Mouse (Mus musculus): ENCODE measurements around the gene Ppp1r37. TPM values are rescaled to one million over a fixed set of nuclear protein-coding genes. Genes with fewer than 3 reads are reported as not detected.

Gene Ppp1r37
- polyA plus RNA-seq, 2 experiments: 5.6 to 84.9 TPM

DNA sequence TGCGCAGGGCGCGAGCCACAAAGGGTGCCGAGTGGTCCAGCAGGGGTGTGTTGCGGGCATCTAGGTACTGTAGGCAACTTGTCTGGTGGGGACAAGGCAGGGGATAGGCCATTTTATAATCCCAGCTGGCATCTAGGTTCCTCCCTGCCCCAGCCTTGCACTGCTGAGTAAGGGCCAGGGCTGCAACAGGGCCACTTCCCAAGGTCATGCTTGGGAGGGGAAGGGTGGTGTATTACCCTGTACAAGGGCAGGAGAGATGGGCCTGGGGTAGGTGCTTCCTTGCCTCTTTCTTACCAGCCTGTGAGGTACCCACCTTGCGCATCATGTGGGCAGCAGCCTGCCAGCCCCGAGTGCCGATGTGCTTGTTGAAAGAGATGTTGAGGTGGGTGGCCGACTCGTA, 28.2 kb downstream of the Ppp1r37 start:
- no peak for ATAC-seq (ENCODE audit: low FRiP score, low read depth)
- Histone ChIP-seq H3K27ac (replicated peaks; ENCODE audit: low read depth, low read length) (no peak overlapping the region), H3K9me3 (ENCODE audit: control insufficient read depth, low read length) (no peaks in the 10 kb centered on the region), H3K9ac (ENCODE audit: low read depth, low read length, severe bottlenecking) (no peak overlapping the region), H3K4me1 (ENCODE audit: control insufficient read depth, insufficient read depth, low read length) (no peaks in the 10 kb centered on the region), H3K27me3 (ENCODE audit: control insufficient read depth, insufficient read depth, low read length) (no peaks in the 10 kb centered on the region), H3K4me3 (replicated peaks; ENCODE audit: low read length) (no peak overlapping the region), H3K36me3 (ENCODE audit: control insufficient read depth, insufficient read depth, low read length) (peaks cover 59% of the 10 kb centered on the region), H3K4me2 (replicated peaks; ENCODE audit: low read depth, low read length, severe bottlenecking) (no peak overlapping the region)
- no peak for TF ChIP-seq POLR2A (IDR thresholded peaks at IDR 0.05; ENCODE audit: borderline replicate concordance, extremely low read depth, insufficient read depth, insufficient read length)
- WGBS: 93% methylated on average over 10 of the region's 10 CpGs
- DNase-seq (ENCODE audit: low spot score): no peak

DNA sequence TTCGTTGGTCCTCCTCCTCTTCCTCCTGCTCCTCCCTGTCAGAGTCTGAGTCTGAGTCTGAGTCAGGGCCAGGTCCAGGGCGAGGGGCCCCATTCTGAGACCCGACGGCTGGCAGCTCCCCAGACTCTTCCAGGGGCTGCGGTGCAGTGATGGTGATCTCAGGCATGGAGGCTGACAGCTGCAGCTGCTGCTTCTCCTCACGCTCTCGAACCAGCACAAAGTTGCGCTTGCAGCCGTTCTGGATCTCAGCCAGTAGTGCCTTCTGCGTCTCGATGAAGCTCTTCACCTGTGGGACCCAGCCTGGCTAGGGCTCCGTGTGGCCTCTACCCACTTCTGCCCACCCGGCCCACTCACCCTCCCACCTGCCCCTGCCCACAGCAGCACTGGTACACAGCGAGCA, 30.6 kb downstream of the Ppp1r37 start:
- 90% methylated on average over 14 of the region's 14 CpGs for WGBS
- Histone ChIP-seq H3K4me1 (ENCODE audit: control insufficient read depth, insufficient read depth, low read length) (no peaks in the 10 kb centered on the region), H3K4me2 (replicated peaks; ENCODE audit: low read depth, low read length, severe bottlenecking) (no peak overlapping the region), H3K36me3 (ENCODE audit: control insufficient read depth, insufficient read depth, low read length) (peaks cover 66% of the 10 kb centered on the region), H3K9ac (ENCODE audit: low read depth, low read length, severe bottlenecking) (0 out of 2 replicates have a peak overlapping the region, but pooled peaks have one; percentile 2), H3K27ac (replicated peaks; ENCODE audit: low read depth, low read length) (no peak overlapping the region), H3K4me3 (replicated peaks; ENCODE audit: low read length) (no peak overlapping the region), H3K27me3 (ENCODE audit: control insufficient read depth, insufficient read depth, low read length) (no peaks in the 10 kb centered on the region), H3K9me3 (ENCODE audit: control insufficient read depth, low read length) (no peaks in the 10 kb centered on the region)
- no peak for DNase-seq (ENCODE audit: low spot score)
- no peak for ATAC-seq (ENCODE audit: low FRiP score, low read depth)
- no peak for TF ChIP-seq POLR2A (IDR thresholded peaks at IDR 0.05; ENCODE audit: borderline replicate concordance, extremely low read depth, insufficient read depth, insufficient read length)

DNA sequence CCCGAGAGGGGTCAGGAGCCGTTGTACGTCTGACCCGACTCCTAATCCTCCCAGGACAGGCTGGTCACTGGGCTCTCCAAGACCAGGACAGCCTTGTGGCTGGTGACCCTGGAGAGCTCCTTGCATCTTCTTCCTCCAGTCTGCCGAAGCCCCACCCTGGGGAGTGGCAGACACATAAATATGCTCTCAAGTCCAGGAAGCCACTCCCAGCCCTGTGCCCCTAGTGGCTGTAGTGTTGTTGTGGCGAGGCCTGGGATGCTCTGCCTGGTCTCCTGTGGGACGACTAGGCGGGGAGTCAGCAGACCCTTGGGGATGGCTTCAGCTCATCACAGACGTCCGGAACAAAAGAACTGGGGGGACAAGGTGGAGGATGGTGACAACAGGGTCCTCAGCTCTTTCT, 31.8 kb downstream of the Ppp1r37 start:
- H3K4me3 ChIP-seq (replicated peaks; ENCODE audit: low read length): no peak overlapping the region
- H3K9ac ChIP-seq (ENCODE audit: low read depth, low read length, severe bottlenecking): no peak overlapping the region
- H3K27me3 ChIP-seq (ENCODE audit: control insufficient read depth, insufficient read depth, low read length): no peaks in the 10 kb centered on the region
- H3K9me3 ChIP-seq (ENCODE audit: control insufficient read depth, low read length): no peaks in the 10 kb centered on the region
- ATAC-seq (ENCODE audit: low FRiP score, low read depth): no peak
- no peaks in the 10 kb centered on the region for H3K4me1 ChIP-seq (ENCODE audit: control insufficient read depth, insufficient read depth, low read length)
- peaks cover 66% of the 10 kb centered on the region for H3K36me3 ChIP-seq (ENCODE audit: control insufficient read depth, insufficient read depth, low read length)
- no peak overlapping the region for H3K27ac ChIP-seq (replicated peaks; ENCODE audit: low read depth, low read length)
- WGBS: 65% methylated on average over 10 of the region's 10 CpGs
- TF ChIP-seq POLR2A (IDR thresholded peaks at IDR 0.05; ENCODE audit: borderline replicate concordance, extremely low read depth, insufficient read depth, insufficient read length): no peak
- no peak overlapping the region for H3K4me2 ChIP-seq (replicated peaks; ENCODE audit: low read depth, low read length, severe bottlenecking)
- DNase-seq (ENCODE audit: low spot score): no peak

DNA sequence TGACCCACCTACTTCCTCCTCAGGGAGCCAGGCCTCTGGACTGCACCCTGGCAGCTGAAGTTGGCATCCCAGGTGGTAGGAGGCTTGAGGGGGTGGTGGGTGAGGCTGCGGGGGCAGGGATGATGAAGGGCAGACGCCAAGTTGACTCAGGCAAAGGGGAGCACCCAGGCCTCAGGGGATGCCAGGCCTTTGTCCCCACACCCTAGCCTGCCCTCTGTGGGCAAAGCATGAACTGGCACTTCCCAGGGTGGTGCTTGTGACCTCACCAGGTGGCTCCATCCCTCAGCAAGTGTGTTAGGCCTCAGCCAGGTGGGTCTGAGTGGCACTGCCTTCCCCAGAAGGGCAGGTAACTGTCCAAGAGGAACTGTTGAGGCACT, 37.8 kb downstream of the Ppp1r37 start:
- Histone ChIP-seq H3K9me3 (ENCODE audit: control insufficient read depth, low read length) (no peaks in the 10 kb centered on the region), H3K9ac (ENCODE audit: low read depth, low read length, severe bottlenecking) (no peak overlapping the region), H3K27ac (replicated peaks; ENCODE audit: low read depth, low read length) (no peak overlapping the region), H3K27me3 (ENCODE audit: control insufficient read depth, insufficient read depth, low read length) (peaks cover 54% of the 10 kb centered on the region), H3K4me2 (replicated peaks; ENCODE audit: low read depth, low read length, severe bottlenecking) (no peak overlapping the region), H3K4me3 (replicated peaks; ENCODE audit: low read length) (no peak overlapping the region), H3K4me1 (ENCODE audit: control insufficient read depth, insufficient read depth, low read length) (peaks cover 16% of the 10 kb centered on the region), H3K36me3 (ENCODE audit: control insufficient read depth, insufficient read depth, low read length) (peaks cover 11% of the 10 kb centered on the region)
- 67% methylated on average over 2 of the region's 2 CpGs for WGBS
- DNase-seq (ENCODE audit: low spot score) (no peak), ATAC-seq (ENCODE audit: low FRiP score, low read depth) (no peak)
- TF ChIP-seq POLR2A (IDR thresholded peaks at IDR 0.05; ENCODE audit: borderline replicate concordance, extremely low read depth, insufficient read depth, insufficient read length): no peak

DNA sequence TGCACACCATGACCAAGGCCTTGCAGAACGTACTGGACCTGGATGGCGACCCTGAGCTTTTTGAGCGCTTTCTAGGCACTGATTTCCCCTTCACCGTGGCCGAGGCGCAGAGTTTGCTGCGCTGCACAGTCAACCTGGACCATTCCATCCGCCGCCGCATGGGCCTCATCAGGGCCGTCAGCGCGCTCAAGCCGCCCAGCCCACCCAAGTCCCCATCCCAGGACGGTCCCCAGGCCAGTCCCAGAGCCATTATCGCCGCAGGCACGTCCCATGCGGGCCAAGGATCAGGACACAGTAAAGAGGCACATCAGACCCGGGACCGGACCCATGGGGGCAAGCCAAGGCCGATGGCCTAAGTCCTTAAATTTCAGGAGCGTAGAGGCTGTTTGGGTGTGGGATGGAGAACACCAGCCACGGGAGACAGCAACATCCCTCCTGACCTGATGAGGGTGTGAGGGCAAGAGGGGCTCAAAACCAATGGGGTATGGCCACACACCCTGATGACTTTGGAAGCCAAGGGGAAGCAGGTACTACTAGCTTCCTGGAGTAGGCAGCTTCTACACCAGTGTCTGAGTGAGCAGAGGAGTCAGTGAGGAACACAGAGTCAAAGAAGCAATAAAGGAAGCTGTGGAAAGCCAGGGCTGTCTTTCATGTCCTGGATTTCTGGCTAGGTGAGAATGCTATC, 38.3 kb downstream of the Ppp1r37 start:
- Histone ChIP-seq H3K4me1 (ENCODE audit: control insufficient read depth, insufficient read depth, low read length) (peaks cover 16% of the 10 kb centered on the region), H3K4me3 (replicated peaks; ENCODE audit: low read length) (peak overlapping the region; percentile 42), H3K27me3 (ENCODE audit: control insufficient read depth, insufficient read depth, low read length) (peaks cover 60% of the 10 kb centered on the region), H3K4me2 (replicated peaks; ENCODE audit: low read depth, low read length, severe bottlenecking) (peak overlapping the region; percentile 78), H3K27ac (replicated peaks; ENCODE audit: low read depth, low read length) (no peak overlapping the region), H3K36me3 (ENCODE audit: control insufficient read depth, insufficient read depth, low read length) (peaks cover 6% of the 10 kb centered on the region; the same call in 1 of the 2 replicates), H3K9ac (ENCODE audit: low read depth, low read length, severe bottlenecking) (peak overlapping the region; percentile 36; the same call in 1 of the 2 replicates), H3K9me3 (ENCODE audit: control insufficient read depth, low read length) (no peaks in the 10 kb centered on the region)
- TF ChIP-seq POLR2A (IDR thresholded peaks at IDR 0.05; ENCODE audit: borderline replicate concordance, extremely low read depth, insufficient read depth, insufficient read length): no peak
- DNase-seq (ENCODE audit: low spot score) (no peak), ATAC-seq (ENCODE audit: low FRiP score, low read depth) (peak; percentile 23; the same call in 1 of the 2 replicates)
- 11% methylated on average over 20 of the region's 24 CpGs for WGBS

All from limb, embryonic 14.5 days (tissue).